Mouse (Mus musculus): Measurements from ENCODE around the gene Rexo1.
A peak's percentile ranks its signal among the peaks of the same experiment; 100 is the strongest.
"Not testable (repeated sequence)": the region's sequence is repeated elsewhere in the genome, so short reads cannot be mapped to it uniquely, and the experiment has no call there.

Rexo1 gene

DNA sequence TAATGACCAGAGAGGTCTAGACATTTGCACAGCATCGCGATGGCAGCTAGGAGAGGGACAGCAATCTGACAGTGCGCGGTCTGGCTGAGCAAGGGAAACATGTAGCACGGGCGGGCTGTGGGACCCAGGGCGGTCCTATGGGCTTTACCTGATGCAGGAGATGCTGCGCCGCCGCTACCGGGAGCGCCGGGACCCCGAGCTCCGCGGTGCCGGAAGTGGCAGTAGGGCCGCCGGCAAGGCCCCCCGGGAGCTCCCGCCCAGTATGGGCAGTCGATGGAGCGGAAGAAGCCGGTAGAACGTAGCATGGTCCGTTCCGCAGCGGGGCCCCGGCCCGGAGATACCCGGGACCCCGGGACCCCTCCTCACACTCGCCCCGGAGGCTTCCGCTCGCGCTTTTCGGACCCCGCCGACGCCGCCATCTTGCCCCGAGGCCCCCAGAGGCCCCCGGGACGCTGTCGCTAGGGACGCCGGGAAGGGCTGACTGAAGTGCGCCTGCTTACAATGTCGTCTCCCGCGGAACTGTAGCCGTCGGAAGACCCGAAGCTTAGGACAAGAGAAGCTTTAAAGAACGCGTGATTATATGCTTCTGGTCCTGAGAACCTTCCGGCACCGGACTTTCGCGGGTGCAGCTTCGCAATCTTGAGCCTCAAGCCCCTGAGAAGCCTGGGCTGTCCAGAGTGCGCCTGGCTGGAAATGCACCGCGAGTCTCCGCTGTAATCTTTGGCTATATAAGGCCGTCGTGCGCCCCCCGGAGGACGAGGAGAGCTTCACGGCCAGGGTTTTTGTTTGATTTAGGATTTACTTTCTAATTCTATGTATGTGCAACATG, at the start of gene Rexo1:
Gene Rexo1, minus strand, starts transcription at position 445 of the 829 bp plus-strand sequence.
- peak; percentile 96 for DNase-seq

DNA sequence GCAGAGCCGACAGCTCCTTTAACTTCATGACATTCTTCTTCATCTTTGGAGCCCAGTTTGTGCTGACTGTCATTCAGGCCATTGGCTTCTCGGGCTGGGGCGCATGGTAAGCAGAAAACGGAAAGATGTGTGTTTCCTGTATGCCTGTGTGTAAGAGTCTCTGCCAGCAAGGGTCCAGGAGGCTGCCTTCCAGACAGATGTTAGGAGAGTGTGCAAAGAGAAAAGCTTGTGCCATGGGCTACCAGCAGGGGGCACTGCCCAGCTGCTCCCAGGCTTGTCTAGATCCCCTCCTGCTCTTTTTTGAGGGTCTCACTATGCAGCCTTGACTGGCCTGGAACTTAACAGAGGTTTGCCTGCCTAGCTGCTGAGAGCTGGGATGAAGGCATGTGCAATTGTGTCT, 49.7 kb upstream of the Rexo1 start:
- peak; percentile 64 for DNase-seq

DNA sequence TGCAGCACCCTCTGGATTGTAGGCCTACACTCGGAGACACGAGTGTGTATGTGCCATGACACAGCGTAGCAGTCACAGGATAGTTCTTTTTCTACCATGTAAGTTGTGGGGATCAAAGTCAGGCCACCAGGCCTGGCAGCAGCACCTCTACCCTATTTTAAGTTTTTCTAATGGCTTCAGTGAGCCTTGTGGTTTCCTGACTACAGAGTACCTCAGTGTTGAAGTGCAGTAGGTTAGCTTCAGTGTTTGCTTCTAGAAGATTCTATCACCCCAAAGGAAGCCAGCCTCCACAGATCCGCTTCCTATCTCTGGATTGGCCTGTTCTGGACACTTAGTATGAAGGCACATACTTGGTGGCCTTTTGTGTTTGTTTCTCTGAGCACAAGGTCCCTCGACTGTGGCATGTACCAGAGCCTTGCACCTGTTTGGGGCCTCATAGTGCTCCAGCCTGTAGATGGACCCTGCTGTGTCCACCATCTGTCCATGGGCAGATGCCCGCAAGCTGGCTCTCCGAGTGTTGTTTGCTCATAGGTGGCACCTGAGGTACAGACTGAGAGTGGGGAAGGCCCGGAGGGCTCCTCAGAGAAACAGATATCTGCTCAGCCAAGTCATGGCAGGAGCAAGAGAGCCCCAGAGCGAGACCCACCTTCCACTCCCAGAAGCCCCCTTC, 48.9 kb upstream of the Rexo1 start:
- no peak for DNase-seq

DNA sequence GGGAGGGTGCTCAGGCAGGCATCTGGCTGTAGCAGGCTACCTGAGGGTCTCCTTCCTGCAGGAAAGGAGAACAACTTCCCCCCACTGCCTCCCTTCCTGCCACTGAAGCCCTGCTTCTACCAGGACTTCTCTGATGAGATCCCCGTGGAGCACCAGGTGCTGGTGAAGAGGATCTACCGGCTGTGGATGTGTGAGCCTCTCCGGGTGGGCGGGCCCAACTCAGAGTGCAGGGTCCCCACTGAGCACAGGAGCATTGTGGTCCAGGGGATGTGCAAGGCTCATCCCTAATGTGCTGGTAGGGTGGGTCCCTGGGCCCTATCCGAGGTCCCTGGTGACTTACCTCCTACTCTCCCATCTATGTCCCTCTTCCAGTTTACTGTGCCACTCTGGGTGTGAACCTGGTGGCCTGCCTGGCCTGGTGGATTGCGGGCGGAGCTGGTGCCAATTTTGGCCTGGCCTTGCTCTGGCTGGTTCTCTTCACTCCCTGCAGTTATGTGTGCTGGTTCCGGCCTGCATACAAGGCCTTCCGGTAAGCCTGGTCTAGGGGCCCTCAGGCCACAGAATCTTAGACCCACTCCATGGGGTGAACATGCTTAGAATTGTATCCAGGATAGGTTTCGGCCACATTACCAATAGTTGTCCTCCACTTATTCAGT, 48.0 kb upstream of the Rexo1 start:
- no peak for DNase-seq

DNA sequence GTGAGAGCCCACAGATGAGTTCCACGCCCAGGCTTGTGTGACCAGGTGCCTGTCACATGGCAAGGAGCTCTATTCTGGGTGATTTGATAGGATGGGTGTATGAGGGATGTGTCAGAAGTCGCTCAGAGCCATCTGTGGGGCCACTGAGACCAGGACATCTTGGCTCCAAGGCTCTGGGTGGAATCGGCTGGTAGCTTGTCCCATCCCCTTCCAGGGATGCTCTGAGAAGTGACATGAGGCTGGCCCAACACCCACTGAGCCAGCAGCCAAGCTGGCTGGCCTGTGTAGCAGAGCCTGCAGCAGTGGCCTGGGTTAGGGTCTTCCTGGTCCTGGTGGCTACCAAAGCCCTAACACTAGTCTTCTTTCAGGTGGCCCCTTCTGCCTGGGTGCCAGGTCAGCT, 47.1 kb upstream of the Rexo1 start:
- DNase-seq: no peak

DNA sequence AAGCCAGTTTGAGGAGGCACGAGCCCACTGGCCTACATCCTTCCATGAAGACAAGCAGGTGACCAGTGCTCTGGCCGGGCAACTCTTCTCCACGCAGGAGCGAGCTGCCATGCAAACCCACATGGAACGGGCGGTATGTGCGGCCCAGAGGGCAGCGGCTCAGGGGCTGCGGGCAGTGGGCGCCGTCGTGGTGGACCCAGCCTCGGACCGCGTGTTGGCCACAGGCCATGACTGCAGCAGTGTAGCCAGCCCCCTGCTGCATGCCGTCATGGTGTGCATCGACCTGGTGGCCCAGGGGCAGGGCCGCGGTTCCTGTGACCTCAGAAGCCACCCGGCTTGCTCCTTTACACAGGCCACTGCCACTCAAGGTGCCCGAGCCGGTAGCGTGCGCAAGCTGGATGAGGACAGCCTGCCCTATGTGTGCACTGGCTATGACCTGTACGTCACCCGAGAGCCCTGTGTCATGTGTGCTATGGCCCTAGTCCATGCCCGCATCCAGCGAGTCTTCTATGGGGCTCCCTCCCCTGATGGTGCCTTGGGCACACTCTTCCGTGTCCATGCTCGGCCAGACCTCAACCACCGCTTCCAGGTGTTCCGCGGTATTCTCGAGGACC, 45.5 kb upstream of the Rexo1 start:
- no peak for DNase-seq

DNA sequence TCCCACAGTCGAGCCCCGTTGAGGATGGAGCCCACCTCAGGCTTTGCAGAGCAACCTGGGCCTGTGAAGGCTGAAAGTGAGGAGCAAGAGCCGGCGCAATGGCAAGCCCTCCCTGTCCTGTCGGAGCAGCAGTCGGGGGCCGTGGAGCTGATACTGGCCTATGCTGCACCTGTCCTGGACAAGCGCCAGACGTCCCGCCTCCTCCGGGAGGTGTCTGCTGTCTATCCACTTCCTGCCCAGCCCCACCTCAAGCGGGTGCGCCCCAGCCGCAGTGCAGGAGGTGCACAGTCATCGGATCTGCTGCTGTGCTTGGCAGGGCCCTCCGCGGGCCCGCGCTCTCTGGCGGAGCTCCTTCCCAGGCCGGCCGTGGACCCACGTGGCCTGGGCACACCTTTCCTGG, 44.9 kb upstream of the Rexo1 start:
- DNase-seq: no peak

DNA sequence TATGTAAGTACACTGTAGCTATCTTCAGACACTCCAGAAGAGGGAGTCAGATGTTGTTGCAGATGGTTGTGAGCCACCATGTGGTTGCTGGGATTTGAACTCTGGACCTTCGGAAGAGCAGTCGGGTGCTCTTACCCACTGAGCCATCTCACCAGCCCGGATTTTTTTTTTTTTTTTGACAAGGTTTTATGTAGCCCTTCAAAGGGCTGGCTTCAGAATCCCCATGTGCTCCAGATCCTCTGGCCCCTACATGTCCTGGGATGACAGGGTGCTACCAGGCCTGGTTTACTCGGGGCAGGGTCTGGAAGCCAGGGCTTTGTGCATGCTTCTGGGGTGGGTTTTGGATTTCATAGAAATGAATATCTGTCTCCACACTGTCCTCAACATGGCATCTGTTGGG, 44.4 kb upstream of the Rexo1 start, which contains the start of gene Gm49322:
Gene Gm49322, plus strand, starts transcription at position 301 of the 400 bp plus-strand sequence.
- DNase-seq: not testable (repeated sequence)

DNA sequence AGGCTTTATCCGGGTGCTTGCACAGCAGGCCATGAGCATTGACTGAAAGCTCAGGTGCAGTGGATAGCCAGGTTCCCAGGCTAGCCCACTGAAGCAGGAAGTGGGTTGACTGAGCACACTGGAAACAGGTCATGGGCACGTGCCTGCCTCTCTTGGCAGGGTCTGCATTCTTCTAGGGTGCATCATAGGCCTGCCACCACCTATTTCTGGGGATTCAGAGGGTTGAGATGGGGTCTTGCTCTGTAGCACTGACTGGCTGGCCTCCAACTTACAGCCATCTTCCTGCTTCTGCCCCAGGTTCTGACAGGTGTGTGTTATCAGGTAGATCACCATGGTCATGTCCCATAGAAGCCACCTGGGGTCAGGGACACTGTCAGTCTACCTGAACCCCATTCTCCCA, 43.6 kb upstream of the Rexo1 start:
- no peak for DNase-seq

DNA sequence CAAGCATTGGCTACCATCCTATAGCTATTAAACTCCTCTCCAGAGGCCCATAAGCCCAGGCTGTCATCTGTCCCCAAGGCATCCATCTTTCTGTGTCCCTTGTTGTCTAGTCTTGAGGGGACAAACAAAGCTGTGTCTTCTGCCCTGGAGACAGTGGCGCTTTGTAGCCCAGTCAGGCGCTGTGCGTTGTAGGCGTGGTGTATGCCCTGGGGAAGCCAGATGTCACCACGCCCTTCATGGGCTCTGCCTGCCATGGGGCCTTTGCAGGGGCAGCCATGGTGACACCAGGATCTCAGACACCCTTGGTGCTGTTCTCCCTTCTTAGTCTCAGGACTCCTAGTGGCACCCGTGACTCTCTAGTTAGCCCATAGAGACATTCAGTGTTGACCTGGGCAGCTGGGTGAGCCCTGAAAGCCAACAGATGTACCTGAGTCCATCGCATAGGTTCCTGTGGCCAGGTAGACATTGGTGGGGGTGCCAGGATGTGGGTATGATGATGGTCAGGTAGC, 42.7 kb upstream of the Rexo1 start:
- no peak for DNase-seq

DNA sequence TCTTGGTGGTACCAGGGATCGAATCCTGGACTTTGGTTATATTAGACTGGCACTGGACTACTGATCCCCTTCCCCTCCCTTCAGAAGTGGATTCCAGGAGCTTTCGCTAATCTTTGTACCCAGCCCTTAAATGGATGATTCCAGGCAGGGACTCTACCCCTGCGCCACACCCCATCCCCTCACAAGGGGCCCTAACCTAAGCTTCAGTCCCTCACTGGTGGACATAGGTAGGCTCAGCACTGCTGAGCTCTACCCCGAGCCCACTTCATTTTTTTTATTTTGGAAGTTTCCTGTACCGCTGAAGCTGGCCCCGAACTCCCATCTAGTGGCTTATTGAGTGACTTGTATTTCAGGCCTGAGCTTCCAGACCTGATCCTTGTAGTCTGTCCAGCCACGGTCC, 42.0 kb upstream of the Rexo1 start:
- DNase-seq: no peak

DNA sequence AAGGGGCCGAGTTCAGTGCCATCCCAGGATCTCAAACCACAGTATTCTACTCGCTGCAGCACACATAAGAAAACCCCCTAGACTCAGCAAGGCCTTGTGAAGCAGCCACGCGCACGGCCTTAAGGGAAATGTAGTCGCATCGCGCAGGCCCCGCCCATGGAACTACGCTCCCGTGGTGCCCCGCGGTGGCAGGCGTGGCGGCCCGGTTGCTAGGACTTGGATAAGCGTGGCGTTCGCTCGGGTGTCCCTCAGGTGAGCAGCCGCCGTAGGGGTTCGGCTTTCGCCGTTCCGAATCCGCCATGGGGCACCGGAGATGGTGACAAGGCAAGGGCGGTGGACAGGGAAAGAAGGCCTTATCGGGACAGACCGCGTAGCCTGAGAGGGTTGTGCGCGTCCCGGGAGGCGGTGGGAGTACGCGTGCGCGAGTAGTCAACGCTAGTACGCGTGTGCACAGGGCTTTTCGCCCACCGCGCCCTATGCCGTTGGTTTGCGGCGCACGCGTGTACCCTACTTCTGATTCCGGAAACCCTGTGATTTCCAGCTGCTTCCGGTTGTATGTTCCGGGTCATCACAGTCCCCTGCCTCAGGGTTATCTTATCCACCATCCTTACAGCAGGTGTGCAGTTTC, 41.5 kb upstream of the Rexo1 start, which contains the start of the genes Scamp4 and Adat3:
Gene Scamp4, plus strand, starts transcription at position 175 of the 628 bp plus-strand sequence.
Gene Adat3, plus strand, starts transcription at position 183 of the 628 bp plus-strand sequence.
- DNase-seq: peak; percentile 97

DNA sequence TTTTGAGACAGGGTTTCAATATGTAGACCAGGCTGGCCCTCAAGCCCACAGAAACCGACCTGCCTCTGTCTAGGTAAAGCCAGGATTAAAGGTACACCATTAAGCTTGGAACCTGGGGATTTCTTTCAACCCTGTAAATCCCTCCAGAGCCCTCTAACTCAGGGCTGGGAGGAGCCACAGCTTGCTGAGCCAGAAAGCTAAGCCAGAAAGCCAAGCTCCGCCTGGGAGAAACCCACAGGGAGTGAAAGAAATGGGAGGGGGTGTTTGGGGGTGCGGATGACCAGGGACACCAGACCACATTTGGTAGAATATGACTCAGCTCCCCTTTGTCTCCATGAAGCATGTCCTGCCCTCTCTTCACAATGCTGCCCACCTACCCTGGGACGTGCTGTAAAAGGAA, 35.0 kb upstream of the Rexo1 start:
- peak; percentile 32 for DNase-seq

DNA sequence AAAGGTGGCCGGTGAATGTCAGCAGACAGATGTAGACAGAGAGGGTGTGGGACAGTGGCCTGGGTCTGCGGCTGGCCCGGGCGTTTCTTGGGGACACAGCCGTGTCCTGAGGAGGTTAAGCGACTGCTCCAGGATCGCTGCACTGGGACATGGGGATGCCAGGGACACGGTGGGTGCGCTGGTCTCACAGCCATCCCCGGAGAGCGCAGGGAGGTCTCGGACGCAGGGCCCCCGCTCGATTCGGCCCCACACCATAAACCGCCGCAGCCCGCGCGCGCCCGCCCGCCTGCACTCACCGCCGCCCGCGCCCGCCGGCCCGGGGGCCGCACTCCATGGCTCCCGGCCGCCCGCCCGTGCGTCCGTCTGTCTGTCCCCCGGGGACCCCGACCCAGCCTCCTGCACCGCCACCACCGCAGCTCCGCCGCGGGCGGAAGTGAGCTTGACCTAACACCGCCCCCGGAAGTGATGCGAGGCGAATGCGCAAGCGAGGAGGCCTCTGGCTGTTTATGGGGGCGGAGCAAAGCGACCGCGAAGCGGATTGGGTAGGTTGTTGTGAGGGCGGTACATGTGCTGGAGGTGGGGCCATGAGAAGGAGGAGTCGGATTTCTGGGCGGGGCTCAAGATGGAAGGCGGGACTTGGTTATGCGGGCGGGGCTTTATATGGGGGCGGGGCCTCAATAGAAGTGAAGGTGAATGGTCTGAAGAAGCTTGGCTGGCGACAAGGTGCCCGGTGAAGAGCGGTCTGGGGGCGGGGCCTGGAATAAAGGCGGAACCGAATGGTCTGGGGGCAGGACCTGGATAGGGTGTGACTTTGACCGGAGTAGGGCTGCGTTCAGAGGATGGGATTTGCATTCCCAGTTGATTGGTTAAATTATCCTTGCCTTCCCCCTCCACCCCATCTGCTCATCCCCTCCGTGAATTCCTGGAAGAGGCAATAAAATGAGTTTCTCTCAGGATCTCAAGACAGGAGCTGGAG, 28.8 kb upstream of the Rexo1 start, which contains the start of gene Abhd17a:
Gene Abhd17a, minus strand, starts transcription at position 463 of the 976 bp plus-strand sequence.
- DNase-seq: peak; percentile 99

DNA sequence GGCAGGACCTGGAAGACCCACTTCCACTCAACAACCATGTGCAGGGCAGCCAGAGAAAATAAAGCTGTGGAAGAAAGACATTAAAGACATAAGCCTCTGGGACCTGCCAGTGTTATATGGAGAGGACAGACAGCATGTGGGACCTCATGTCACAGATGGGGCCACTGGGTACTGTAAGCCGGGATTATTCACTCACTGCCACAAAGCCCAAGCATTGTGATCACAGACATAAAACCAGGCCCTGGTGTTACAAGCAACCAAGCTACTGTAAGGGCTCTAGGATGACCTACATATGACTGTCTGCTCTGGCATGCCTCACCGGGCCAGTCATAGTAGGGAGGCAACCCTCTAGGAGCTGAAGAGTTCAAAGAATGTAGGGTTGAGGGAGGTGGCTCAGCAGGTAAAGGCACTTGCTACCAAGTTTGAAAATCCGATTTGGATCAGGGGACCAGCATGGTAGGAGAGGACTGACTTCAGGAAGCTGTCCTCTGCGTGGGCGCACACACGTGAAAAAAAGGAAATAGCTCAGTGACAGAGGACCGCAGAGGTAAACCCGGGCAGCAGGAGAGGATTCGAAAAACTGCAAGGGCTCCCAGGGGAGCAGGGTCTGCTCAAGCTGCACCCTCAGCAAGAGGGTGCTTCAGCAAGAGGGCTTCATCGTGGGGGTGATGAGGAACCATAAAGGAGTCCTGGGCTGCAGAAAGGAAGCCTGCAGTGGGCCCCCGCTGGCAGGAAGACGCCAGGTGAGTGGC, 27.9 kb upstream of the Rexo1 start:
- DNase-seq: peak; percentile 76

DNA sequence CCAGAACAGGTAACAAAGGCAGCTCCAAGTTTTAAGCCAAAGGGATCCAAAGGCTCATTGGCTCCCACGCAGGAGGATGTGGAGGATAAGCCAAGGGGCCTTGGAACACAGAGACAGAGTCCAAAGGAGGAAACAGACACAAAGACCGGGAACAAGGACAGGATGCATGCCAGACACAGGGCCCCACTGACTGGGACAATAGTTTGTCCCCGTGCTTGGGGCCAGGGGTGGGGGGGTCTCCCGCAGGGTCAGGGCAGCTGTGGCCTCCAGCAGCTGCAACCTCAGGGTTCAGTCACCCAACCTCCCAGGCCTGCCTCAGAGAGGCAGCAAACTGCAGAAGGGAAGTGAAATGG, 25.9 kb upstream of the Rexo1 start:
- DNase-seq: peak; percentile 56

DNA sequence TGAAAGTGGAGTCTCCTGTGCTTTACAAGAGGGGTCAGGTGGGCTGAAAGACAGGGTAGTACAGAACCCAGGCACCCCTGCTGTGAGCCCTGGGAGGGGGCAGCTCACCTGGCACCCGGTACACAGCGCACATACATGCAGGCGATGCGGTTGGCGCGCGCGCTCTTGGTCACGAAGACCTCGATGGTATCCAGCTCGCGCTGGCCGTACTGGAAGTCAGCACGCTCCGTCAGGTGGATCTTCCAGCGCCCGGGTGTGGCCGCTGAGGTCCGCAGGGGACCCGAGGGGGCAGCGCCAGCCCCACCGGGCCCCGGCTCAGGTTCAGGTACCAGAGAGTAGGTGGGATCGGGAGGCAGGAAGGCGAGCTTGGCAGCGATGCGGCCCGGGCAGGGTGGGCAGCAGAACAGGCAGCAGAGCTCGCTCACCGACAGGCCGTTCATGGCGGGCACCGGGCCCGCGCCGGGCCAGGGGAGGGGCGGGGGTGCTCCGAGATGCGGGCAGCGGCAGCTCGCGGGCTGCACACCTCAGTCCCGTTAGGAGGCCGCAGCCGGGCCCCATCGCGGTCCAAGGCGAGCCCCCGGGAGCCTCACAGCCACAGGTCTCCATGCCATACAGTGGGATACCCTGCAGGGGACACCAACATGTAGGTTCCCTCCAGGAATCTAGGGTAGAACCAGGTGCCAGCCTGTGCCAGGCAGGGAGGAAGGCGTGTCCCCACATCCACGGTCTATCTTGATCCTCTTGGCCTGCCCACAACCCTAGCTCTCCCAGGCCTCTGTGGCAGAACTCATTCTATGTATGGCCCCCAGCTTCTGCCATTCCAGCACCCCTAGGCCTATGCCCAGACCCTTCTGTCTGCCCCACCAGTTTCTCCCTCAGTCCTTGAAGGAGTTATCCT, 25.3 kb upstream of the Rexo1 start:
- no peak for DNase-seq

DNA sequence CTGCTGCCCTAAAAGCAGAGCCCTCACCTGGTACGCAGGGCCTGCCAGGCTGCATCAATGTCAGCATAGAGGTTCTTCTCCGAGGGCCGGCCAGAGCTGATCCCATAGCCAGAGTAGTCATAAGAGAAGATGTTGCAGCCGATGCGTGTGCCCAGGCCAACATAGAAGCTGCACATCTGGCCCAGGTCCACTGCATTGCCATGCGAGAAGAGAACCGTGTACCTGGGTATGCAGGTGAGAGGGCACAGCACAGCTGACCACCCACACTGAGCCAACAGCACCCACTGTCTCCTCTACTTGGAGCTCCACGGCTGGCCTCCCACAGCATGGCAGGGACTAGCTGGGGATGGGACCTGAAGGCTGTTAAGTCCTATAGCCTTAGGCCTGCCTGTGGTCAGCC, 24.2 kb upstream of the Rexo1 start:
- no peak for DNase-seq

Data from retina, postnatal 1 day (tissue).